ENCODE assay signal across 13 mouse cellular contexts in genomic region chr6:45885486-45885885, GRCm38 (mm10).
"Had no signal": no experiment of that assay in that cellular context is flagged by ENCODE, and none has a peak within 500 bp of the region (broad histone marks: within the 10 kb centered on the region; RNA-seq: fewer than 3 reads in every experiment).

No protein-coding gene starts in this region.

- DNase-seq: cerebellum, adult 8-10 months; cerebellum, adult 9-11 months; cerebellum, postnatal 10 days; embryo, embryonic 11 days; forebrain, postnatal 0 days; gastrocnemius, adult 2 months; gastrocnemius, postnatal 10 days; gastrocnemius, postnatal 14 days; gastrocnemius, postnatal 25 days; gastrocnemius, postnatal 36 days; heart, adult 11 months; heart, adult 18-20 months; heart, adult 2 months had no signal
